Mouse (Mus musculus) ES-Bruce4 (cell line): ENCODE data around the gene Slc25a22. TPM values are rescaled to one million over a fixed set of nuclear protein-coding genes. Genes with fewer than 3 reads are reported as not detected.
"Not testable (repeated sequence)": the region's sequence is repeated elsewhere in the genome, so short reads cannot be mapped to it uniquely, and the experiment has no call there.

ENCODE experiments used
- H3K27ac ChIP-seq: 2 replicates; pipeline ENCODE4 v1.5.1; 2012; ENCODE audit warnings: low read length, inconsistent platforms; ENCODE audit not compliant: insufficient read depth
- H3K27me3 ChIP-seq: 2 replicates; pipeline ENCODE4 v1.6.1; 2012; ENCODE audit warnings: mild to moderate bottlenecking, low read length, inconsistent platforms; ENCODE audit not compliant: control insufficient read depth, poor library complexity, insufficient read depth, severe bottlenecking
- H3K36me3 ChIP-seq: 2 replicates; pipeline ENCODE4 v1.6.1; 2012; ENCODE audit warnings: inconsistent platforms, mild to moderate bottlenecking, low read length, moderate library complexity; ENCODE audit not compliant: control insufficient read depth, poor library complexity, insufficient read depth, severe bottlenecking
- H3K4me1 ChIP-seq: one replicate; pipeline ENCODE4 v1.8.1; 2011; ENCODE audit warnings: low read length; ENCODE audit not compliant: control insufficient read depth, insufficient read depth
- H3K4me3 ChIP-seq: 2 replicates; pipeline ENCODE4 v1.5.1; 2011; ENCODE audit warnings: low read depth, mild to moderate bottlenecking, low read length
- H3K9ac ChIP-seq: 2 replicates; pipeline ENCODE4 v1.6.1; 2012; ENCODE audit warnings: low read depth, mild to moderate bottlenecking, inconsistent platforms; ENCODE audit not compliant: poor library complexity, severe bottlenecking
- H3K9me3 ChIP-seq: replicated peaks from 2 replicates; pipeline ENCODE4 v1.6.1; 2012; ENCODE audit warnings: mild to moderate bottlenecking, low read length, inconsistent platforms; ENCODE audit not compliant: control insufficient read depth, poor library complexity, insufficient read depth, severe bottlenecking
- CTCF ChIP-seq: IDR thresholded peaks from one replicate; pipeline ENCODE4 v1.8.1; 2011; ENCODE audit warnings: low read depth, low read length
- EP300 ChIP-seq: IDR thresholded peaks from 2 replicates; pipeline ENCODE4 v1.6.1; 2011; ENCODE audit warnings: low read depth, low read length; ENCODE audit not compliant: insufficient read depth
- POLR2A ChIP-seq: IDR thresholded peaks from one replicate; pipeline ENCODE4 v1.8.1; 2011; ENCODE audit warnings: low read length; ENCODE audit not compliant: insufficient read depth
- polyA plus RNA-seq: library from polyadenylated mRNA; stranded (reverse); fragments of >200 nt; gene quantifications from 2 replicates; pipeline ENCODE4 v1.2.4, GENCODE M21; 2011; ENCODE audit warnings: low read depth; ENCODE audit not compliant: missing spikeins, insufficient read depth, insufficient read length

Gene Slc25a22
- polyA plus RNA-seq, 1 experiment: 16.3 TPM

DNA sequence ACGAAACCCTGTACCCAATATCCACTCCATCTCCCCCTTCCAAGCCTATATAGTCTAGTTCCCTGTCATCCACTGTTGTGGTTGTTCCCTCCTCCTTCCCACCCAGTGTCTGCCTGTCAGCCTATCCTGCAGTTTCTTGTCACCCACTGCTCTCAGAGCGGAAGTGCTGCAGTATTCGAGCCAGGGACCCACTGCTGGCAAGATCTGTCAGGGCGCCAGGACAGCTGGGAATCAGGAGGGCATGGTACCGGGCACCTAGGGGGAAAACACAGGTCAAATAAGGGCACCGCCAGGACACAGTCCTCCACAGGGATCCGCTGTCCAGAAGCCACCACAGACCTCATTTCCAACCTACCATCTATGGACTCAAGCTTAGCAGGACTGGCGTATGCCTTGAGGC is 27.1 kb downstream of the Slc25a22 start:
- no peaks in the 10 kb centered on the region for H3K9me3 ChIP-seq
- no peak overlapping the region for H3K4me3 ChIP-seq
- H3K9ac ChIP-seq: no peak overlapping the region
- no peaks in the 10 kb centered on the region for H3K36me3 ChIP-seq
- no peak for TF ChIP-seq POLR2A
- no peak for TF ChIP-seq EP300
- TF ChIP-seq CTCF: no peak
- H3K4me1 ChIP-seq: no peaks in the 10 kb centered on the region
- H3K27ac ChIP-seq: no peak overlapping the region
- H3K27me3 ChIP-seq: no peaks in the 10 kb centered on the region

DNA sequence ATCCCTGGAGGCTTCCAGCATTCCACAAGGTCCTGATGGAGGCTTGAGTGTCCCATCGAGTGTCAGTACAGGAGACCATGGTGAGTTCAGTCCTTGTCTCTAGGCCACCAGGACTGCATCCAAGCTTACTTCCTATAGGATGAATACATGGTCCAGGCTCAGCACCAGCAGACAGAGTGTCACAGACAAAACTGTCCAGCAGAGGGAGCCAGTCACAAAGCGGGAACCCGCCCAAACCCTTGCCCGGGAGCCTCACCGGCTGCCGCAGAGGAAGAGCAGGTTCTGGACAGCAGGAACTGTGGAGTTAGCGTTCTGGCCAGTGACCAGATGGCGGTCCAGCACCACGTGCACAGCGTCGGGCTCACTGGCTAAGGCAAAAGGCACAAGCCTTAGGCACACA is 28.9 kb downstream of the Slc25a22 start:
- Histone ChIP-seq H3K9me3 (no peaks in the 10 kb centered on the region), H3K9ac (no peak overlapping the region), H3K27me3 (no peaks in the 10 kb centered on the region), H3K36me3 (no peaks in the 10 kb centered on the region), H3K4me3 (no peak overlapping the region), H3K27ac (no peak overlapping the region), H3K4me1 (no peaks in the 10 kb centered on the region)
- TF ChIP-seq CTCF (peak; percentile 96), POLR2A (no peak)

DNA sequence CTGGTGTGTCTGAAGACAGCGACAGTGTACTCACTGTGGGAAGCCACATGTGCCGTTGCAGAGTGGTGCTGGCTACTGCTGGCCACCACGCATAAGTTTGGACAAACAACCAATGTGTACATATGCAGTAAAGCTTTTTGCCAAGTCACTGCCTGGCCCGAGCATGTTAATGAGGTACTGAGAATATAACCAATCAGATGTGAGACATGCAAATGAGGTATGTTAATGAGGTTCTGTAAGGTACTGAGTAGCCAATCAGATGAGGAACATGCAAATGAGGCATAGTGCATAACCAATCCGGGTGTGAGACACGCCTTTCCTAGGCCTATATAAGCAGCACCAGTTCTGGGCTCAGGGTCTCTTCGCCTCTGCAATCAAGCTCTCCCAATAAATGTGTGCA is 30.0 kb downstream of the Slc25a22 start:
- not testable (repeated sequence) for H3K27ac ChIP-seq, H3K9me3 ChIP-seq, H3K4me1 ChIP-seq, H3K9ac ChIP-seq, H3K36me3 ChIP-seq, H3K27me3 ChIP-seq, H3K4me3 ChIP-seq

GRCm38 (mm10) chr7:141405466-141405865 is 32.2 kb downstream of the Slc25a22 start:
- Histone ChIP-seq H3K4me3 (no peak overlapping the region), H3K9ac (no peak overlapping the region), H3K27ac (no peak overlapping the region), H3K9me3 (no peaks in the 10 kb centered on the region), H3K36me3 (peaks cover 13% of the 10 kb centered on the region; the same call in 1 of the 2 replicates), H3K4me1 (no peaks in the 10 kb centered on the region), H3K27me3 (no peaks in the 10 kb centered on the region)
- TF ChIP-seq POLR2A: no peak
- no peak for TF ChIP-seq EP300
- no peak for TF ChIP-seq CTCF

- Histone ChIP-seq H3K9ac (no peak overlapping the region), H3K27me3 (no peaks in the 10 kb centered on the region), H3K36me3 (peaks cover 33% of the 10 kb centered on the region), H3K4me3 (no peak overlapping the region), H3K4me1 (no peaks in the 10 kb centered on the region), H3K9me3 (no peaks in the 10 kb centered on the region), H3K27ac (no peak overlapping the region)
- no peak for TF ChIP-seq EP300
- TF ChIP-seq POLR2A: no peak
- peak; percentile 99 for TF ChIP-seq CTCF
Measured at GRCm38 (mm10) chr7:141403305-141403704, 34.4 kb downstream of the Slc25a22 start.

DNA sequence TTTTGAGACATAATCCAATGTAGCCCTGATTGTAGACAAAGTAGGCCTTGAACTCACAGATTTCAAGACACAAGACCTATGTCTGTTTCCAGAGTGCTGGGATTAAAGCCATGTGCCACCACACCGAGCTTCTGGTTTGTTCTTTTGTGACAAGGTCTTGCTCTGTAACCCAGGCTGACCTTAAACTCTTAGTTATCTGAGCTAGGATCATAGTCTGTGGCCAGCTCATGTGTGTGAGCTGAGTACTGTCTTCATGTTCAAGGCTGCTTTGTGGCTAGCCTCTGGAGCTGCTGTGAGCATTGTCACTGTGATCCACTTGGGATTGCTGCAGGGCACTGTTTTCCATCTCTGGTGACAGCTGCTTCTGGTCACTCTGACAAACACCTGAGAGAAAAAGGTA is 42.3 kb downstream of the Slc25a22 start:
- Histone ChIP-seq H3K4me1 (peaks cover 4% of the 10 kb centered on the region), H3K27me3 (no peaks in the 10 kb centered on the region), H3K4me3 (no peak overlapping the region), H3K9me3 (no peaks in the 10 kb centered on the region), H3K9ac (no peak overlapping the region), H3K36me3 (peaks cover 39% of the 10 kb centered on the region), H3K27ac (no peak overlapping the region)
- TF ChIP-seq CTCF (no peak), POLR2A (no peak), EP300 (no peak)
